Mouse (Mus musculus) adrenal gland, postnatal 36 days (tissue): ENCODE data around the gene Zfp458. TPM values are rescaled to one million over a fixed set of nuclear protein-coding genes. Genes with fewer than 3 reads are reported as not detected.
"Not testable (repeated sequence)": the region's sequence is repeated elsewhere in the genome, so short reads cannot be mapped to it uniquely, and the experiment has no call there.

ENCODE experiments used
- DNase-seq, 2 experiments: peaks; one replicate each; pipeline ENCODE4 v3.0.0; 2021; ENCODE audit warnings: mixed read lengths in 1 of 2
- long read RNA-seq, 2 experiments: library from polyadenylated mRNA; stranded (forward); transcript quantifications; one replicate each; pipeline ENCODE4 v2.0.0; 2021; ENCODE audit warnings: borderline sequencing depth in 2 of 2
- total RNA-seq, 2 experiments: library from RNA; stranded (reverse); gene quantifications; 2 replicates each; pipeline ENCODE4 v1.2.3; 2021

Gene Zfp458
- total RNA-seq: 1 to 10 TPM; 2.9 to 3.9 TPM
- long read RNA-seq, experiment 1, partial matches to known transcripts: 0 of 1 reads
- long read RNA-seq, experiment 1, other reads (novel, unspliced or antisense): 1 of 1 reads
- long read RNA-seq, experiment 2: 0 reads

DNA sequence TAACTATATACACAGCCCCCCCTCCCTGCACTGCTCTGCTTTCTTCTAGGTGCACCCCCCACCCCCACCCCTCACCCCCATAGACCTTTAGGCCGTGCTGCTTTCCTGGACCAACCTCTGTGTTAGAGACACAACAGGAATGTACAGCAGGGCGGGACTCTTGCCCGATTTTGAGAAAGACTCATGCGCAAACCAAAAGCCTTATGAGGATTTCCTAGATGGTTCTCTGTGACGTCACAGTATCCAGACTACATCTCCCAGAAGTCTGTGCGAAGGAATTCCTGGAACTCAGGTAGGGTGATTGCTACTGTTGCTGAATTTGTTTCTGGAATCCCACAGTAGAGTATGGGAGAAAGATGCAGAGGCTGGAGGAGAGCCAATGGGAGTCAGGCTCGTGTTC lies at the start of gene Zfp458:
Gene Zfp458 (minus strand): TSS at position 153 of the 400 bp plus-strand sequence.
- DNase-seq: no peak

DNA sequence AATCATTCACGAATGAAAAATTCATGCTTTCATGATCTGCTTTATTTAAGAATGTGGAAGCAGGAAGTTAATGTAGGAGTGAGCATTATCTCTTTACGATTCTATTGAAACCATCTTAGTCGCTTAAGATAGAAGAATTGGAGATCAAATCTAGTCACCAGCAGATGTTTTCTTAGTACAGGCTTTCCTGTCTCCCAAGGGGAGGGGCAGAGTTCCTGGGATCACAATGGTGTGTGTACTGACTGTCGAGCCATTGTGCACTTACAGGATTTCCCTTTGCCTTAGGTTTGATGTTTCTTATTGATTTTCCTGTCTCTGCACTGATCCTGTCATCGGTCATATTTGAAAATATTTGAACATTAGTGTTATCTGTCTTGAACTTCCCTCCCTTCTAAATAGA lies 28.5 kb upstream of the Zfp458 start:
- DNase-seq: no peak

DNA sequence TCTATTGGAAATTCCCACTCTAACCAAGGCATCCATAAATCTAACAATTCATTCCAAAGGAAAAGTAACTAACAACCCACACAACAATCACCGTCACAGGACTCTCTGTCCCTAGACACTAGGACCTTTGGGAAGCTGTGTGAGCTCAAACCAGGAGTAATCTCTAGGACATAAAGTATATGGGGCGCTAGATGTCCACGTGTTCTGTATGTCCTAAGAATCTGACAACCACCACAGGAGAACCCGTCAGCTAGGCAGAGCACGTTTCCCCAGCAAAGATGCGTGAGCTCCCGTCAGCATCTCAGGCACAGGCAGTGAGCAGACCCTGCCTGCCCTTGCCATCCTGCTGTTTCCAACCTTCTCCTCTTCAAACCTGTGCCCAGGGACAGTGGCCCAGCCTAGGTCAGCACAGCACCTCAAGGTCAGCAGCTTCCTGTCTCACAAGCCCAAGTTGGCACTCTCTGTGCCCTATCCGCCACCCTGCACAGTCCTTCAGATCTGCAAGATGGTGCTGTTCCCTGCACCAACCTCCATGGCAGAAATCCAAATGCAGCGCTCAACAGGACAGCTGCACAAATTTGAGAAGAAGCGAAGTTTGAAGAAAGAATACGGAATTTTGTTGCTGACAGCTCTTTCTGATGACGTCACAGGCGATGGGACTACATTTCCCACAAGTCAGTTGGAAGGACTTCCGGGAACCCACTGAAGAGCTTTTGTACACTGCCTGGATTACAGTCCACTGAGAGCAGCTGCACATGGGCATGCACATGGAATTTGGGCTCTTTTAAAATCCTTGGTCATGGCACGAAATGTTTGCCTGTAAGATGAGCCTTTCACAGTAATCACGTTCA lies 27.8 kb upstream of the Zfp458 start, which contains the start of gene Zfp457:
Gene Zfp457 (minus strand): TSS at position 664 of the 851 bp plus-strand sequence.
- DNase-seq: peak; percentile 85 to 86

DNA sequence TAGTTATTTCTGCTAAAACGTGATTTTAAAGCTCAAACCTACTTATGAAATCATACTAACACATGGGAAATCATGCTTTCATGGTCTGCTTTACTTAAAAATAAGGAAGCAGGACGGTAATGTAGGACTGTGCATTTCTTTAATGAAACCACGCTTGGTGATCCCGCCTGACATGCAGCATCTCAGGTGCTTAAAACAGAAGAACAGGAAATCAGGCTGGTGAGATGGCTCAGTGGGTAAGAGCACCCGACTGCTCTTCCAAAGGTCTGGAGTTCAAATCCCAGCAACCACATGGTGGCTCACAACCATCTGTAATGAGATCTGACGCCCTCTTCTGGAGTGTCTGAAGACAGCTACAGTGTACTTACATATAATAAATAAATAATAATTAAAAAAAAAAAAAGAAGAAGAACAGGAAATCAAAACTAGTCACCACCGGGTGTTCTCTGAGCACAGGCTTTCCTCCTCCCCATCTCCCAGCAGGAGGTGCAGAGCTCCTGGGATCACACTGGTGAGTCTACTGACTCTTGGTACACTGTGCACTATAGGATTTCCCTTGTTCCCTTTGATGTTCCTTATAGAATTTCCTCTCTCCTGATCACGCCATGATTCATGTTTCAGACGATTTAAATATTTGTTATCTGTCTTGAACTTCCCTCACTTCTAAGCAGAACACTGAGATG lies 8.7 kb downstream of the Zfp458 start:
- DNase-seq: not testable (repeated sequence)

DNA sequence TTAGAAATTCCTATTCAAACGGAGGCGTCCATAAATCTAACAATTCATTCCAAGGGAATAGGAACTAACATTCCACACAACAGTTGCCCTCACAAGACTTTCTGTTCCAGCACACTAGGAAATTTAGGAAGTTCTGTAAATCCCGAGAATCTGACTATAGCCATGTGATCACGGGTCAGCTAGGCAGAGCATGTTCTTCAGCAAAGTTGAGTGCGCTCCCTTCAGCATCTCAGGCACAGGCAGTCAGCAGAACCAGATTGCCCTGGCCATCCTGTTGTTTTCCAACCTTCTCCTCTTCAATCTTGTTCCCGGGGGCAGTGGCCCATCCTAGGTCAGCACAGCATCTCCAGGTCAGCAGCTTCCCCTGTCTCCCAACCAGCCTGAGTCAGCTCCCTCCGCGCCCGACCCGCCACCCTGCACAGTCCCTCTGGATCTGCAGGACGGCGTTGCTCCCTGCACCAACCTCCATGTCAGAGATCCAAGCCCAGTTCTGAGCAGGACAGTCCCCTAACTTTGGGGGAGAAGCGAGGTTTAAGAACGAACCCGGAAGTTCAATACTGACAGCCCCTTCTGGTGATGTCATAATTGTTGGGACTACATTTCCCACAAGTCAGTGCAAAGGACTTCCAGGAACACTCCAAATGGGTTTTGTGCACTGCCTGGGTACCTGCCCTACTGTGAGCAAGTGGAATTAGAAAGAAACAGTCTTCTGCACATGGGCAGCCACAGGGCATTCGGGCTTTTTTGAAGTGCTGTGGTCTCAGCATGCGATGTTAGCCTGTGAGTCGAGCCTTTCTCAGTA lies 9.5 kb downstream of the Zfp458 start:
- DNase-seq: peak; percentile 58 to 73

DNA sequence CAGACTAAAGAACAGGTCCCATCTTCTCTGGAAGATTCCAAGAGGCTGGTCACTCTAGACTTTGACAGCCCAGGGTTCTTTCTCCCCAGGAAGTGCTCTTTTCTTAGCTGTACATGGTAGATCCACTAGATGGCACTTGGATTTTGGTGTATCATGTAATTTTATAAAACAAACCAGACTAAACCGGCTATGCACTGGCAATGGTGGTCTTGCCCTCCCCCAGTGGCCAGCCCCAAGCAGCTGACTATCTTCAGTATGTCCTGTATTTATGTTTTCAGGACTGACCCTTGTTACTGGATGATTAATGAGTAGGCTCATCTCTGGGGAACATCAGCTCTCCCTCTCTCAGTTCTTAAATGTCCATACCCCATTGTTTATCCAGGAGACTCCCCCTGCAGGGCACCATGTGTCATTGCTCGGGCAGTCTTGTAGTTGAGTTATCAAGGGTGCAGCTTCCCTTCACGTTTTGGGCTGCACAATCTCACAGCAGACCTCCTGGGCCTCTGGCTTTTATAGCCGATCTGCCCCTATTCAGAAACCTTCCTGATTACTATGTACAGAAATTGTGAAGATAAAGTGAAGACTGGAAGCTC lies 64.2 kb downstream of the Zfp458 start:
- peak in 1 of 2 experiments; percentile 3 for DNase-seq

Other genes starting within 250 kb of the Zfp458 start
- gene Zfp712, start 217.3 kb downstream of the Zfp458 start, total RNA-seq: 1 to 10 TPM; 1.6 to 1.7 TPM
- 1 to 10 TPM in 1 of 2 experiments, under 1 TPM in 1; 0.53 to 1.0 TPM for gene Zfp708, start 180.5 kb downstream of the Zfp458 start, total RNA-seq
- gene Gm28557, start 169.9 kb downstream of the Zfp458 start, total RNA-seq: 1 to 10 TPM; 6.7 to 8.5 TPM
- 1 to 10 TPM in 1 of 2 experiments, under 1 TPM in 1; 0.82 to 1.0 TPM for gene Rslcan18, start 162.2 kb downstream of the Zfp458 start, total RNA-seq
- 1 to 10 TPM; 3.8 to 4.3 TPM for gene Zfp759, start 156.8 kb downstream of the Zfp458 start, total RNA-seq
- gene Rsl1, start 105.3 kb downstream of the Zfp458 start, total RNA-seq: 1 to 10 TPM; 5.2 to 6.0 TPM
- gene Zfp455, start 84.0 kb downstream of the Zfp458 start, total RNA-seq: 1 to 10 TPM; 1.4 to 2.9 TPM
- 1 to 10 TPM; 2.4 to 3.7 TPM for gene Zfp457, start 28.0 kb upstream of the Zfp458 start, total RNA-seq
- 1 to 10 TPM; 4.1 to 4.6 TPM for gene Zfp595, start 54.1 kb upstream of the Zfp458 start, total RNA-seq
- gene Gm28044, start 82.1 kb upstream of the Zfp458 start, total RNA-seq: 1 to 10 TPM; 1.3 to 2.5 TPM
- 1 to 10 TPM; 2.2 to 2.8 TPM for gene Zfp953, start 82.1 kb upstream of the Zfp458 start, total RNA-seq
- 1 to 10 TPM; 2.4 to 3.0 TPM for gene Gm28041, start 97.3 kb upstream of the Zfp458 start, total RNA-seq
- 1 to 10 TPM; 1.3 to 1.7 TPM for gene Zfp456, start 97.3 kb upstream of the Zfp458 start, total RNA-seq
- gene Zfp429, start 121.4 kb upstream of the Zfp458 start, total RNA-seq: 1 to 10 TPM; 4.5 to 4.8 TPM
- gene Zfp459, start 143.0 kb upstream of the Zfp458 start, total RNA-seq: 1 to 10 TPM in 1 of 2 experiments, under 1 TPM in 1; 0.79 to 1.7 TPM
- 10 to 100 TPM; 18.1 to 19.9 TPM for gene Zfp874a, start 173.2 kb upstream of the Zfp458 start, total RNA-seq
- gene Zfp874b, start 205.8 kb upstream of the Zfp458 start, total RNA-seq: 10 to 100 TPM; 17.1 to 20.0 TPM
- 10 to 100 TPM in 1 of 2 experiments, 1 to 10 TPM in 1; 7.9 to 10.5 TPM for gene Zfp58, start 222.1 kb upstream of the Zfp458 start, total RNA-seq
- not detected for gene Gm26965, start 247.7 kb upstream of the Zfp458 start, total RNA-seq
- gene Zfp87, start 247.7 kb upstream of the Zfp458 start, total RNA-seq: 10 to 100 TPM; 22.0 to 23.3 TPM